9 mouse cellular contexts compared by ENCODE assay signal in the genomic region with DNA sequence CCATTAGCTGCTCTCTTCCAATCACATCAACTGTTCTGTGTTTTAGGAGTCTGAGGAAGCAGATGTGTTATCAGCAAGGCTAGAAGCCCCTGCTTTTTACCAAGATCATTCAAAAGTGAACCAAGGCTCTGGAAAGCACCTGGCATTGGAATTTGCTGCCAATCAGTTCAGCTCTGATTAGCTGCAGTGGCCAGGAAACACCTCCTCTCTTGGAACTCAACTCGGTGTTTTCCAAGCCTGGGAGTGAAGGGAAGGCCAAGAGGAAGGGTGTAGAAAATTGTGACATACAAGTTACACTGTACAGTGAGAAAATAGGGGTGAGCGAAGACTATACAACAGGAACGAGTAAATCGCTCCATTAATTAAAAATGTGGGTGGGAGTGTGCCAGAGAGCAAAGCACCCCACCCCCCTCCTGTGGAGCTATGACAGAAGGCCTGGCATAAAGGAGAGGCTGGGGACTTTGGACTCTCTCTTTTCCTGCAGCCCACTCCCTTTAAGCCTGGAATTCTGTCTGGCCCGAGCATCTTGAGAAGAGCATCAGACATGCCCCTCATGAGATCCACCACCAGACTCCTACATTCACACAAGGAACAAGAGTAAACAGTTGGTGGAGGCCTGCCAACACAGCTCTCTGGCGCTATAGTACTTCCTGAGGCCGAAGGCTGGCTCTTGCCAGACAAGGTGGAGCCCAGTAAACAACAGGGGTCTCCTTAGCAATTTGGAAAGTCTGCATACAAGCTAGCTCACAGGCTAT.
DNase-seq lines count a peak whose midpoint lies in the region; ATAC-seq and TF ChIP-seq lines count a peak whose summit lies in the region.
"Had no signal": no experiment of that assay in that cellular context is flagged by ENCODE, and none has a peak within 500 bp of the region (broad histone marks: within the 10 kb centered on the region; RNA-seq: fewer than 3 reads in every experiment).

No protein-coding gene starts in this region.

- 0 out of 2 replicates have a peak, but pooled peaks have one; percentile 7 for TF ChIP-seq CTCF in forebrain, postnatal 0 days (IDR thresholded peaks at IDR 0.05; ENCODE audit: low read depth)

- ATAC-seq in forebrain, postnatal 0 days, result peak; percentile 71
- peak; percentile 62; the same call in 1 of the 2 replicates for ATAC-seq in neural tube, embryonic 15.5 days (ENCODE audit: low FRiP score)

- H3K4me2 ChIP-seq in forebrain, postnatal 0 days (ENCODE audit: low read depth), result no peak overlapping the region
- no peak overlapping the region for H3K4me2 ChIP-seq in neural tube, embryonic 15.5 days
- H3K4me2 ChIP-seq: neural tube, embryonic 12.5 days had no signal

- H3K27ac ChIP-seq in forebrain, postnatal 0 days (ENCODE audit: low read depth, low read length), result peak overlapping the region; percentile 46
- H3K27ac ChIP-seq in neural tube, embryonic 15.5 days (replicated peaks), result peak overlapping the region; percentile 74
- H3K27ac ChIP-seq: neural tube, embryonic 12.5 days had no signal

- H3K27me3 ChIP-seq in forebrain, postnatal 0 days (ENCODE audit: insufficient read depth, low read length), result no peaks in the 10 kb centered on the region
- H3K27me3 ChIP-seq in neural tube, embryonic 15.5 days (replicated peaks), result no peaks in the 10 kb centered on the region
- H3K27me3 ChIP-seq: neural tube, embryonic 12.5 days had no signal

- intact Hi-C loops in left cerebral cortex, postnatal 4 days (cut with DNase I), result no loop called here

- no peak overlapping the region for H3K4me3 ChIP-seq in forebrain, postnatal 0 days (ENCODE audit: low read depth, low read length)
- no peak overlapping the region for H3K4me3 ChIP-seq in neural tube, embryonic 15.5 days (replicated peaks)
- H3K4me3 ChIP-seq: neural tube, embryonic 12.5 days had no signal

- H3K9ac ChIP-seq in forebrain, postnatal 0 days, result no peak overlapping the region
- H3K9ac ChIP-seq in neural tube, embryonic 15.5 days (replicated peaks), result no peak overlapping the region
- H3K9ac ChIP-seq: neural tube, embryonic 12.5 days had no signal

- 27% methylated on average over 7 of the region's 7 CpGs for WGBS in forebrain, postnatal 0 days
- WGBS in neural tube, embryonic 15.5 days, result 61% methylated on average over 7 of the region's 7 CpGs

- H3K36me3 ChIP-seq in forebrain, postnatal 0 days (ENCODE audit: insufficient read depth), result no peaks in the 10 kb centered on the region
- no peaks in the 10 kb centered on the region for H3K36me3 ChIP-seq in neural tube, embryonic 15.5 days
- H3K36me3 ChIP-seq: neural tube, embryonic 12.5 days had no signal

- DNase-seq in layer of hippocampus, postnatal 14 days (ENCODE audit: low spot score in 2 of 2), result peak; percentile 52 to 58
- no peak for DNase-seq in layer of hippocampus, adult 9-11 months
- DNase-seq in cerebellum, adult 9-10 months, result peak; percentile 28
- peak; percentile 65 for DNase-seq in forebrain, postnatal 0 days
- peak; percentile 77 for DNase-seq in left cerebral cortex, postnatal 4 days
- DNase-seq in thymus, postnatal 0 days (ENCODE audit: low spot score), result no peak
- no peak for DNase-seq in urinary bladder, adult 18-20 months (ENCODE audit: low spot score in 2 of 2)

- H3K4me1 ChIP-seq in forebrain, postnatal 0 days (ENCODE audit: insufficient read depth), result no peaks in the 10 kb centered on the region; the same call in 1 of the 2 replicates
- peaks cover 26% of the 10 kb centered on the region for H3K4me1 ChIP-seq in neural tube, embryonic 15.5 days
- H3K4me1 ChIP-seq: neural tube, embryonic 12.5 days had no signal

- H3K9me3 ChIP-seq in forebrain, postnatal 0 days (ENCODE audit: low read length), result no peaks in the 10 kb centered on the region
- no peaks in the 10 kb centered on the region for H3K9me3 ChIP-seq in neural tube, embryonic 15.5 days (replicated peaks)
- H3K9me3 ChIP-seq: neural tube, embryonic 12.5 days had no signal

Comparison
In these comparisons a context has a peak if more than half of its experiments do, and no peak if none do; other contexts are left out.
1. DNase-seq: peak in layer of hippocampus, postnatal 14 days (2 of 2), cerebellum, adult 9-10 months (single experiment), forebrain, postnatal 0 days (single experiment) and left cerebral cortex, postnatal 4 days (single experiment); none in layer of hippocampus, adult 9-11 months (single experiment), thymus, postnatal 0 days (single experiment) and urinary bladder, adult 18-20 months (0 of 2).